Mouse (Mus musculus) limb, embryonic 13.5 days (tissue): ENCODE data around the gene Cnnm4. TPM values are rescaled to one million over a fixed set of nuclear protein-coding genes. Genes with fewer than 3 reads are reported as not detected.
A peak's percentile ranks its signal among the peaks of the same experiment; 100 is the strongest.

Experiments
- ATAC-seq: fragments of 200-750 bp; cut with Nextera tagmentation; 2 replicates; pipeline ENCODE4 v1.8.0; 2017; ENCODE audit warnings: low read depth, moderate number of reproducible peaks, moderate TSS enrichment; ENCODE audit not compliant: low FRiP score
- H3K27ac ChIP-seq: fragments of 300-500 bp; sonication (generic); 2 replicates; pipeline ENCODE4 v1.5.1; 2015; ENCODE audit warnings: inconsistent platforms, mild to moderate bottlenecking, moderate library complexity
- H3K27me3 ChIP-seq: fragments of 300-500 bp; sonication (generic); 2 replicates; pipeline ENCODE4 v1.6.1; 2015; ENCODE audit warnings: mild to moderate bottlenecking, inconsistent platforms
- H3K36me3 ChIP-seq: fragments of 300-500 bp; sonication (generic); 2 replicates; pipeline ENCODE4 v1.6.1; 2015; ENCODE audit warnings: inconsistent platforms, mild to moderate bottlenecking, moderate library complexity
- H3K4me1 ChIP-seq: fragments of 300-500 bp; sonication (generic); 2 replicates; pipeline ENCODE4 v1.6.1; 2015; ENCODE audit warnings: inconsistent platforms
- H3K4me2 ChIP-seq: fragments of 300-500 bp; sonication (generic); replicated peaks from 2 replicates; pipeline ENCODE4 v1.6.1; 2015; ENCODE audit warnings: inconsistent platforms, mild to moderate bottlenecking, moderate library complexity
- H3K4me3 ChIP-seq: fragments of 300-500 bp; sonication (generic); 2 replicates; pipeline ENCODE4 v1.5.1; 2015; ENCODE audit warnings: moderate library complexity, mild to moderate bottlenecking, inconsistent platforms
- H3K9ac ChIP-seq: fragments of 300-500 bp; sonication (generic); 2 replicates; pipeline ENCODE4 v1.6.1; 2015; ENCODE audit warnings: mild to moderate bottlenecking, inconsistent platforms
- H3K9me3 ChIP-seq: fragments of 300-500 bp; sonication (generic); 2 replicates; pipeline ENCODE4 v1.6.1; 2016; ENCODE audit warnings: inconsistent platforms
- WGBS: fragments of 180-500 bp; shearing (Covaris S2); methylation state at CpG from one replicate; pipeline ENCODE4 v1.1.7; 2015; 5-methylcytosine and 5-hydroxymethylcytosine counted together
- polyA plus RNA-seq: library from polyadenylated mRNA; unstranded; fragments of >200 nt; fragmentation: Nextera tagmentation; extraction: Ambion mirVana; gene quantifications from 2 replicates; pipeline ENCODE4 v1.2.1, GENCODE M21; 2015

Gene Cnnm4
- polyA plus RNA-seq, 1 experiment from 2014 or later: 20.4 TPM

DNA sequence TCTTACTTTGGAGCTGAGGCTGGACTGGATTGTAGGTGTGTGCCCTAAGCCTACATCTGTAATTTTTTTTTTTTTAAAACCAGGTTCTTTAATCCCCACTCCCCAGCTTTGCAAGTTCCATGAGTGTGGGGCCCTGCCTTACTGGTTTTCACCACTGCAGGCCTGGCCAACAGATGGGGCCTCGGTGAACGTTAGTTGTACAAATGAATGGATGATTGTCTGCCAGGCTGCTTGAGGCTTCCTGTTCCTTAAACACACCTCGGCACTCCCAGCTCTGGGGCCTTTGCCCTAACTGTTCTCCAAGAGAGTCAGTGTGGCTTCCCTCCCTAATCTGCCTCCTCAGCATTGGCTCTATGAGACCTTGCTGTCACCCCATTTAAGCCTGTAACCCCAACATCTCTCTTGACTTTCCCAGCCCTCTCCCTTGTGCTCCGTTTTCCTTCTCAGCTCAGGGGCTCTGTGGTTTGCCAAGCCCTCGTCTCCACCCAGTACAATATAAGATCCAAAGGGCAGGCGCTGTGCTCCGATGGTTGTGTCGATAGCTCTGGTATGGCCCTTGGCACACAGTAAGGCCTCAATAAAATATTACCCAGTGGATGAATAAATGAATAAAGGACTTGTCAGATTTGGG lies 4.2 kb downstream of the Cnnm4 start:
- ATAC-seq: no peak
- peak overlapping the region; percentile 58 for H3K9ac ChIP-seq
- peak overlapping the region; percentile 91 for H3K27ac ChIP-seq
- WGBS: 38% methylated on average over 8 of the region's 8 CpGs
- peak overlapping the region; percentile 83 for H3K4me2 ChIP-seq
- H3K27me3 ChIP-seq: no peaks in the 10 kb centered on the region
- no peaks in the 10 kb centered on the region for H3K9me3 ChIP-seq
- peaks cover 82% of the 10 kb centered on the region for H3K4me1 ChIP-seq
- H3K4me3 ChIP-seq: peak overlapping the region; percentile 68
- H3K36me3 ChIP-seq: peaks cover 5% of the 10 kb centered on the region; the same call in 1 of the 2 replicates

- peaks cover 78% of the 10 kb centered on the region for H3K4me1 ChIP-seq
- peak overlapping the region; percentile 91 for H3K27ac ChIP-seq
- 63% methylated on average over 7 of the region's 7 CpGs for WGBS
- H3K9ac ChIP-seq: 0 out of 2 replicates have a peak overlapping the region, but pooled peaks have one; percentile 35
- no peak for ATAC-seq
- H3K4me3 ChIP-seq: peak overlapping the region; percentile 68
- no peaks in the 10 kb centered on the region for H3K9me3 ChIP-seq
- H3K4me2 ChIP-seq: peak overlapping the region; percentile 83
- peaks cover 5% of the 10 kb centered on the region; the same call in 1 of the 2 replicates for H3K36me3 ChIP-seq
- H3K27me3 ChIP-seq: no peaks in the 10 kb centered on the region
Measured at GRCm38 (mm10) chr1:36476426-36476825, 5.0 kb downstream of the Cnnm4 start.

GRCm38 (mm10) chr1:36478343-36478795 lies 6.9 kb downstream of the Cnnm4 start:
- H3K9me3 ChIP-seq: no peaks in the 10 kb centered on the region
- no peak overlapping the region for H3K9ac ChIP-seq
- peaks cover 62% of the 10 kb centered on the region for H3K4me1 ChIP-seq
- no peaks in the 10 kb centered on the region for H3K27me3 ChIP-seq
- no peak overlapping the region for H3K4me3 ChIP-seq
- 69% methylated on average over 2 of the region's 2 CpGs for WGBS
- ATAC-seq: no peak
- peaks cover 5% of the 10 kb centered on the region; the same call in 1 of the 2 replicates for H3K36me3 ChIP-seq
- H3K27ac ChIP-seq: no peak overlapping the region
- no peak overlapping the region for H3K4me2 ChIP-seq

DNA sequence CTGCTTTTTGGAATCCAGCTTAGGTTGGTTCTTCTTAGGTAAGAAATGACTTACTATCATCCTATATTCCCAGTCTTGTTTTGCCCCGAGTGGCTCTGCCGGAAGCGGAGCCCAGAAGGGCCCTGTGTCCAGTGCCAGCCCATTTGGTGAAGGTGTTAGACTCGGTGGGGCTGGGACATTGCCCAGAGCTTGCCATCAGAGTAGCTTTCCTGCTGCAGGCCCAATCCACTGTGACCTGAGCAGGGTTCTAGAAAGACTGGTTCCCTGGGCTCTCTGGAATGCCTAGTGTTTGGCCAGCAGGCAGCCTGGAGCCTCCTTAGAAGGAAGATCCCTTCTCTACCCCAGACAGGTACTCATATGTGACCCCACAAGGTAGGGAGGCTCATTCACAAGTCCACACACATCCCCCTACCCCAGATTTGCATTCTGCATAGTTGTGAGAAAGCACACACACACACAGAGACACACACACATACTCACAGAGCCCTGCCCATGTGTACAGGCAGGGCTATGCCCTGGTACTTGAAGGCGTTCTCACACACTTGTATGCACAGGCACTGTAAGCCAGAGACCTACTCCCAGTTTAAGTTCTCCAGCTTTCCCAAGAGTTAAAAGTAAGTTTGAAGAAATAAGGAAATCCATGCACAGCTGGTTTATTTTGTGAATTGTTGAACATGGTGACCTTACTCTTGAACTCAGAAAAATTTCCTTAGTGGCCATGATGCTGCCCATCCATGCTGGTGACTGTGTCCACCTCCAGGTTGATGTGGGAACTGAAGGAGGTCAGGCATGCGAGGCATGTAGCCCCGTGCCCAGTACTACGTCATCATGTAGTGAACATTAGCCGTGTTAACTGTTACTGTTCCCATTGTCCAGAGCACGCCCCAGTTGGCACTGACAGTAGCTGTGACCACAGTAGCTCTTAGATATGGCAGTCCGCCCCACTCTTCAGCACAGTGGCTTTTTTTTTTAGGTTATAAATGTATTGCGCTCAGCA lies 8.8 kb downstream of the Cnnm4 start:
- 87% methylated on average over 12 of the region's 12 CpGs for WGBS
- Histone ChIP-seq H3K36me3 (peaks cover 5% of the 10 kb centered on the region; the same call in 1 of the 2 replicates), H3K4me3 (no peak overlapping the region), H3K4me2 (no peak overlapping the region), H3K9ac (no peak overlapping the region), H3K9me3 (no peaks in the 10 kb centered on the region), H3K27me3 (no peaks in the 10 kb centered on the region), H3K27ac (no peak overlapping the region), H3K4me1 (peaks cover 43% of the 10 kb centered on the region)
- no peak for ATAC-seq

DNA sequence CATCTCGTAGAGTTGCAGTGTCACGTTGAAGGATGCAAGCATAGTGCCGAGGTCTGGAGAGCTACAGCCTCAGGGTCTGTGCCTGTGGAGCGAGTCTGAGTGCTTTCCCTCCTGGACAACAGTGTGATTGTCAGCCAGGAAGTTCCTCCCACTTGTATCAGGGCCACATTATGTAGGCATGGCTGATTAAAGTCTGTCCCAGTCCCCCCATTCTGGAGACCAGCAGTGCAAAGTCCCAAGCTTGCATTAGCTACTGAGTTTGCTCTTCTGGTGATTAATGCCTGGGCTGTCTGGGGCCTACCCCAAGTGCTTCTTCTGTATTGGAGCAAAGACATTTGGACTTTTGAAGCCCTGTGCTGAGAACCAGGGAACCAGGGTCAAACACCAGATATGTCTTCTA lies 12.4 kb downstream of the Cnnm4 start:
- WGBS: 71% methylated on average over 4 of the region's 4 CpGs
- Histone ChIP-seq H3K27ac (no peak overlapping the region), H3K9me3 (no peaks in the 10 kb centered on the region), H3K9ac (no peak overlapping the region), H3K4me1 (peaks cover 11% of the 10 kb centered on the region), H3K4me2 (no peak overlapping the region), H3K4me3 (no peak overlapping the region), H3K27me3 (no peaks in the 10 kb centered on the region), H3K36me3 (peaks cover 5% of the 10 kb centered on the region; the same call in 1 of the 2 replicates)
- no peak for ATAC-seq

GRCm38 (mm10) chr1:36485080-36485479 lies 13.7 kb downstream of the Cnnm4 start:
- Histone ChIP-seq H3K4me1 (peaks cover 4% of the 10 kb centered on the region), H3K4me3 (no peak overlapping the region), H3K4me2 (no peak overlapping the region), H3K36me3 (0 out of 2 replicates have a peak, but pooled peaks cover 2% of the 10 kb centered on the region), H3K9me3 (no peaks in the 10 kb centered on the region), H3K27ac (no peak overlapping the region), H3K27me3 (no peaks in the 10 kb centered on the region), H3K9ac (no peak overlapping the region)
- WGBS: 80% methylated on average over 7 of the region's 7 CpGs
- ATAC-seq: no peak

DNA sequence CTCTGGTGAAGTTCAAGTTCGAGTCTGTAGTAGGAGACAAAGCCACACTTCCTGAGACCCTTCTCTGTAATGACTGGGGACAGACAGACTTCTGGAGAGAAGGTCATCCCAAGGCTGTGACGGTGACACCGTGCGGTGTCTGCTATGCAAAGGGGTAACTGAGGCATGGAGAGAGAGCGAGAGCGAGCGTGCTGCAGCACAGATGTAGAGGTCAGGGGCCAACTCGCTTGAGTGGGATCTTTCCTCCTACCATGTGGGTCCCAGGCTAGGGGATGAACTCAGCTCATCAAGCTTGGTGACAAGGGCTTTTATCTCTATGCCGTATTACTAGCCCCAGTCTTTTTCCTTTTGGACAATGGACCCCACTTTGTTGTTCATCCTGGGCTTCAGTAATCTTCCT lies 15.7 kb downstream of the Cnnm4 start:
- no peak overlapping the region for H3K4me3 ChIP-seq
- no peaks in the 10 kb centered on the region for H3K27me3 ChIP-seq
- no peak overlapping the region for H3K9ac ChIP-seq
- H3K36me3 ChIP-seq: no peaks in the 10 kb centered on the region
- no peaks in the 10 kb centered on the region for H3K9me3 ChIP-seq
- WGBS: 95% methylated on average over 9 of the region's 9 CpGs
- H3K4me2 ChIP-seq: no peak overlapping the region
- H3K27ac ChIP-seq: no peak overlapping the region
- peaks cover 7% of the 10 kb centered on the region for H3K4me1 ChIP-seq
- ATAC-seq: no peak

GRCm38 (mm10) chr1:36489661-36490060 lies 18.2 kb downstream of the Cnnm4 start:
- WGBS: 62% methylated on average over 6 of the region's 6 CpGs
- no peak overlapping the region for H3K4me3 ChIP-seq
- H3K27ac ChIP-seq: no peak overlapping the region
- no peaks in the 10 kb centered on the region for H3K36me3 ChIP-seq
- H3K9me3 ChIP-seq: no peaks in the 10 kb centered on the region
- H3K4me2 ChIP-seq: no peak overlapping the region
- no peak overlapping the region for H3K9ac ChIP-seq
- peaks cover 24% of the 10 kb centered on the region for H3K4me1 ChIP-seq
- ATAC-seq: no peak
- H3K27me3 ChIP-seq: no peaks in the 10 kb centered on the region

DNA sequence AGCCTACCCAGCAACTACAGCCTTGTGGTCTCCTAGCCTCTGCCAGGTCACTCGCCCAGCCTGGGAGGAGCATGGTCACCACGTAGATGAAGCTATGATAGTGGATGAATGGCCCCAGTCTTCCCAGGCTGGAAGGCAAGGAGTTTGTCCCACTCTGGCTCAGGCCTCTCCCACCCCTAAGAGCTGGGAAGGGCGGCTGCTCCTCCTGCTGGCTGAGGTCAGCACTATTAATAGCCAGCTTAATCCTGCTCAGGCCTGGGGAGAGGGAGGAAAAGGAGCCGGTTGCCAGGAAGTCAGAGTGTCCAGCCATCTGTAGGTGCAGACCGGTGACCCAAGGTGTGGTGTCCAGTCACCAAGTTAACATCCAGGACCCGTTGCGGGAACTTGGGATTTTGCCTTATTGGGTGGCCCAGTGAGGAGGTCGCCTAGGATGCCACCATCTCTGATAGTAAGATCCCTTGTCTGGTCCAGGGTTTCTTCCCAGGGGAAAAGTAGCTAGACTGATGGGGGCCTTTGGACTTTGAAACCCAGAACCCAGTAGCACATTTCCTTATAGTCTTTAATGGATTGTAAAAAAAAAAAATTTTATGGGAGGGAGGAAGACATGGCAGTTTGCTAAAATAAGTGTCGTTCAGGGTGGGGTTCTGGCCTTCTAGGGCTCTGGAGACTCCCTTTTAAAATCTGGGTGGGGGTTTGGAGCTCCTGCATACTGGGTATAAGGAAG lies 21.2 kb downstream of the Cnnm4 start:
- 0 out of 2 replicates have a peak, but pooled peaks cover 3% of the 10 kb centered on the region for H3K36me3 ChIP-seq
- H3K9me3 ChIP-seq: no peaks in the 10 kb centered on the region
- no peak overlapping the region for H3K4me3 ChIP-seq
- H3K27me3 ChIP-seq: no peaks in the 10 kb centered on the region
- ATAC-seq: peak; percentile 82
- no peak overlapping the region for H3K9ac ChIP-seq
- H3K4me1 ChIP-seq: peaks cover 19% of the 10 kb centered on the region
- no peak overlapping the region for H3K4me2 ChIP-seq
- H3K27ac ChIP-seq: peak overlapping the region; percentile 22; the same call in 1 of the 2 replicates
- WGBS: 37% methylated on average over 9 of the region's 9 CpGs

GRCm38 (mm10) chr1:36493299-36493698 lies 21.9 kb downstream of the Cnnm4 start:
- ATAC-seq: no peak
- no peak overlapping the region for H3K27ac ChIP-seq

DNA sequence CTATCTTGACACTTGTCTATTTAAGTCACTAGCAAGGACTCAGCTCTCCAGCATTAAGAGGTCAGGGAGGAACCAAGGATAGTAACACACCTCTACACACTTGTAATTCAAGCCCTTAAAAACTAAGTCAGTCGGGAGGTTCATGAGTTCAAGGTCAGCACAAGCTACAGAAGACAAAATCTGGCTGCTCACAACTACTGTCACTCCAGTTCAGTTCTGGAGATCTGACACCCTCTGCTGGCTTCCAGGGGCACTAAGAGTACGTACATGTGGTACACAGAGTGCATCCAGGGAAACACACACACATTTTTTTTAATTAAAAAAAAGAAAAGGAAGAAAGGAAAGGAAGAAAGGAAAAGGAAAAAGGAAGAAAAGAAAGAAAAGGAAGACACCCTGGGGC lies 25.3 kb downstream of the Cnnm4 start:
- Histone ChIP-seq H3K9ac (no peak overlapping the region), H3K4me1 (peaks cover 19% of the 10 kb centered on the region), H3K4me3 (no peak overlapping the region), H3K27me3 (no peaks in the 10 kb centered on the region), H3K9me3 (no peaks in the 10 kb centered on the region), H3K27ac (no peak overlapping the region), H3K36me3 (peaks cover 39% of the 10 kb centered on the region), H3K4me2 (no peak overlapping the region)
- ATAC-seq: no peak
- WGBS: 51% methylated on average over 2 of the region's 2 CpGs

More at GRCm38 (mm10) chr1:36493299-36493698, 21.9 kb downstream of the Cnnm4 start:
- H3K9me3 ChIP-seq: no peaks in the 10 kb centered on the region
- peaks cover 10% of the 10 kb centered on the region; the same call in 1 of the 2 replicates for H3K36me3 ChIP-seq
- no peak overlapping the region for H3K4me2 ChIP-seq
- no peaks in the 10 kb centered on the region for H3K27me3 ChIP-seq
- H3K4me3 ChIP-seq: no peak overlapping the region
- no peak overlapping the region for H3K9ac ChIP-seq
- H3K4me1 ChIP-seq: peaks cover 19% of the 10 kb centered on the region
- 19% methylated on average over 6 of the region's 6 CpGs for WGBS
